Mouse (Mus musculus) stomach, embryonic 14.5 days (tissue): ENCODE measurements around the gene Slc9a4. TPM values are rescaled to one million over a fixed set of nuclear protein-coding genes. Genes with fewer than 3 reads are reported as not detected.

Experiments used
- ATAC-seq: fragments of 200-750 bp; cut with Nextera tagmentation; 2 replicates; pipeline ENCODE4 v1.8.0; 2017; ENCODE audit warnings: low read depth, moderate TSS enrichment; ENCODE audit not compliant: insufficient number of reproducible peaks, insufficient read depth, low FRiP score
- H3K27ac ChIP-seq: fragments of 300-500 bp; sonication (generic); 2 replicates; pipeline ENCODE4 v1.5.1; 2014; ENCODE audit warnings: mild to moderate bottlenecking, low read length, moderate library complexity, mixed read lengths
- H3K27me3 ChIP-seq: fragments of 300-500 bp; sonication (generic); 2 replicates; pipeline ENCODE4 v1.6.1; 2014; ENCODE audit warnings: low read length, control low read depth, mixed read lengths; ENCODE audit not compliant: control insufficient read depth, insufficient read depth
- H3K36me3 ChIP-seq: fragments of 300-500 bp; sonication (generic); 2 replicates; pipeline ENCODE4 v1.6.1; 2014; ENCODE audit warnings: mild to moderate bottlenecking, control low read depth, low read length, moderate library complexity, mixed read lengths; ENCODE audit not compliant: control insufficient read depth, insufficient read depth
- H3K4me1 ChIP-seq: fragments of 300-500 bp; sonication (generic); 2 replicates; pipeline ENCODE4 v1.6.1; 2014; ENCODE audit warnings: low read length, control low read depth, mixed read lengths; ENCODE audit not compliant: control insufficient read depth, insufficient read depth
- H3K4me2 ChIP-seq: fragments of 300-500 bp; sonication (generic); replicated peaks from 2 replicates; pipeline ENCODE4 v1.6.1; 2014; ENCODE audit warnings: low read depth, low read length, control low read depth
- H3K4me3 ChIP-seq: fragments of 300-500 bp; sonication (generic); 2 replicates; pipeline ENCODE4 v1.5.1; 2014; ENCODE audit warnings: low read depth, low read length, control low read depth
- H3K9ac ChIP-seq: fragments of 300-500 bp; sonication (generic); replicated peaks from 2 replicates; pipeline ENCODE4 v1.6.1; 2014; ENCODE audit warnings: low read depth, mild to moderate bottlenecking, control low read depth, low read length, moderate library complexity, mixed read lengths
- H3K9me3 ChIP-seq: fragments of 300-500 bp; sonication (generic); 2 replicates; pipeline ENCODE4 v1.6.1; 2016; ENCODE audit warnings: low read depth, low read length, control low read depth; ENCODE audit not compliant: control insufficient read depth
- WGBS: fragments of 180-500 bp; shearing (Covaris S2); extraction: QIAGEN DNeasy Blood & Tissue Kit; methylation state at CpG from one replicate; pipeline ENCODE4 v1.1.7; 2014; 5-methylcytosine and 5-hydroxymethylcytosine counted together
- polyA plus RNA-seq: library from polyadenylated mRNA; unstranded; fragments of >200 nt; fragmentation: Nextera tagmentation; extraction: Ambion mirVana; gene quantifications from 2 replicates; pipeline ENCODE4 v1.2.1, GENCODE M21; 2014

Gene Slc9a4
- polyA plus RNA-seq, 1 experiment from 2014 or later = 2.3 TPM

- no peak for ATAC-seq
- Histone ChIP-seq H3K27ac (no peak overlapping the region), H3K9me3 (no peaks in the 10 kb centered on the region), H3K4me2 (no peak overlapping the region), H3K36me3 (no peaks in the 10 kb centered on the region), H3K9ac (no peak overlapping the region), H3K4me1 (no peaks in the 10 kb centered on the region), H3K4me3 (no peak overlapping the region), H3K27me3 (no peaks in the 10 kb centered on the region)
These were observed 47.1 kb downstream of the Slc9a4 start for GRCm38 (mm10) chr1:40626954-40627353.

GRCm38 (mm10) chr1:40628443-40628842 is 48.6 kb downstream of the Slc9a4 start:
- Histone ChIP-seq H3K27ac (no peak overlapping the region), H3K9ac (no peak overlapping the region), H3K4me3 (no peak overlapping the region), H3K4me2 (no peak overlapping the region), H3K9me3 (no peaks in the 10 kb centered on the region), H3K4me1 (no peaks in the 10 kb centered on the region), H3K27me3 (no peaks in the 10 kb centered on the region), H3K36me3 (no peaks in the 10 kb centered on the region)
- no peak for ATAC-seq
- WGBS = 79% methylated on average over 3 of the region's 3 CpGs

- no peaks in the 10 kb centered on the region for H3K4me1 ChIP-seq
- 57% methylated on average over 2 of the region's 2 CpGs for WGBS
- no peaks in the 10 kb centered on the region for H3K27me3 ChIP-seq
- no peak; the same call in 1 of the 2 replicates for ATAC-seq
- H3K36me3 ChIP-seq = no peaks in the 10 kb centered on the region
- H3K9me3 ChIP-seq = no peaks in the 10 kb centered on the region
- no peak overlapping the region for H3K4me2 ChIP-seq
- no peak overlapping the region for H3K27ac ChIP-seq
- H3K4me3 ChIP-seq = no peak overlapping the region
- no peak overlapping the region for H3K9ac ChIP-seq
These were observed 52.7 kb downstream of the Slc9a4 start for GRCm38 (mm10) chr1:40632407-40633062.

GRCm38 (mm10) chr1:40634608-40635007 is 54.7 kb downstream of the Slc9a4 start:
- Histone ChIP-seq H3K9ac (no peak overlapping the region), H3K27me3 (no peaks in the 10 kb centered on the region), H3K4me3 (no peak overlapping the region), H3K4me2 (no peak overlapping the region), H3K9me3 (no peaks in the 10 kb centered on the region), H3K27ac (no peak overlapping the region), H3K36me3 (no peaks in the 10 kb centered on the region), H3K4me1 (no peaks in the 10 kb centered on the region)
- whole genome bisulfite sequencing = 82% methylated on average over 4 of the region's 4 CpGs
- ATAC-seq = no peak

GRCm38 (mm10) chr1:40648234-40648633 is 68.4 kb downstream of the Slc9a4 start:
- Histone ChIP-seq H3K4me1 (no peaks in the 10 kb centered on the region), H3K9me3 (no peaks in the 10 kb centered on the region), H3K27me3 (no peaks in the 10 kb centered on the region), H3K27ac (no peak overlapping the region), H3K4me2 (no peak overlapping the region), H3K9ac (no peak overlapping the region), H3K4me3 (no peak overlapping the region), H3K36me3 (no peaks in the 10 kb centered on the region)
- WGBS = 64% methylated on average over 2 of the region's 2 CpGs
- ATAC-seq = no peak

- Histone ChIP-seq H3K36me3 (no peaks in the 10 kb centered on the region), H3K4me2 (no peak overlapping the region), H3K9ac (no peak overlapping the region), H3K27ac (no peak overlapping the region), H3K27me3 (no peaks in the 10 kb centered on the region), H3K4me1 (no peaks in the 10 kb centered on the region), H3K4me3 (no peak overlapping the region), H3K9me3 (no peaks in the 10 kb centered on the region)
- ATAC-seq = peak; percentile 77
- 60% methylated on average over 6 of the region's 6 CpGs for WGBS
These were observed 71.1 kb downstream of the Slc9a4 start for GRCm38 (mm10) chr1:40650803-40651497.

- no peak overlapping the region for H3K27ac ChIP-seq
- no peaks in the 10 kb centered on the region for H3K36me3 ChIP-seq
- H3K4me3 ChIP-seq = no peak overlapping the region
- H3K4me2 ChIP-seq = no peak overlapping the region
- WGBS = 62% methylated on average over 4 of the region's 4 CpGs
- H3K4me1 ChIP-seq = no peaks in the 10 kb centered on the region
- no peaks in the 10 kb centered on the region for H3K27me3 ChIP-seq
- ATAC-seq = peak; percentile 83
- no peaks in the 10 kb centered on the region for H3K9me3 ChIP-seq
- H3K9ac ChIP-seq = no peak overlapping the region
These were observed 77.2 kb downstream of the Slc9a4 start for GRCm38 (mm10) chr1:40657035-40657434.

- Histone ChIP-seq H3K4me3 (no peak overlapping the region), H3K9ac (no peak overlapping the region), H3K36me3 (no peaks in the 10 kb centered on the region), H3K9me3 (no peaks in the 10 kb centered on the region), H3K27me3 (no peaks in the 10 kb centered on the region), H3K27ac (no peak overlapping the region; the same call in 1 of the 2 replicates), H3K4me1 (no peaks in the 10 kb centered on the region), H3K4me2 (no peak overlapping the region)
- ATAC-seq = 0 out of 2 replicates have a peak, but pooled peaks have one; percentile 20
- WGBS = 53% methylated on average over 8 of the region's 8 CpGs
These were observed 78.2 kb downstream of the Slc9a4 start for GRCm38 (mm10) chr1:40657978-40658496.
